Mouse (Mus musculus) lung, adult 18-20 months (tissue): ENCODE measurements around the gene Nkapl.
"Not testable (repeated sequence)": the region's sequence is repeated elsewhere in the genome, so short reads cannot be mapped to it uniquely, and the experiment has no call there.

Experiments
- DNase-seq, 2 experiments: peaks; one replicate each; pipeline ENCODE4 v3.0.0; 2022; ENCODE audit warnings: mixed read lengths in 2 of 2

Nkapl gene

GRCm38 (mm10) chr13:21468061-21469019 lies at the start of gene Nkapl:
TSS of gene Nkapl (minus strand) at chr13:21468509.
- peak; percentile 87 to 90 for DNase-seq

DNA sequence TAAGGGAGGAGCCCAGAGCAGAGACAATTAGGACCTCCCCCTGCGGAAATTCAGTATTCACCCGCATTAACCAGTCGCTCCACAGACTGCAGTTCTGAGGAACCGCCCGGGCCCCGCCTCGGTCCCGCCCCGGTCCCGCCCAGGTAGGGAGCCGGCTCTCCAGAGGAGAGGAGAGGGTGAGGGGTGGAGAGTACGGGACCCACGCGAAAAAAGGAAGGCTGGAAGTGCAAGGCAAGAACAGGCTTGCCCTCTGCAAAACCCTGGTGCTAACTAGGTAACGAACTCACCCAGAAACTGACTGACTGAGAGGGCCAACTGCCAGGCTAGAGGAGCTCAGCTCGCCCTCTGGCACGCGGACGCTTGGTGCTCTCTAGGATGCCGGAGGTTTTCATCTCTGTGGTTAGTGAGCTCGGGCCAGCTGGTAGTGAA lies 37.9 kb upstream of the Nkapl start:
- DNase-seq, result peak; percentile 79 to 83

- no peak for DNase-seq
These were observed 34.0 kb upstream of the Nkapl start for GRCm38 (mm10) chr13:21502296-21502695.

DNA sequence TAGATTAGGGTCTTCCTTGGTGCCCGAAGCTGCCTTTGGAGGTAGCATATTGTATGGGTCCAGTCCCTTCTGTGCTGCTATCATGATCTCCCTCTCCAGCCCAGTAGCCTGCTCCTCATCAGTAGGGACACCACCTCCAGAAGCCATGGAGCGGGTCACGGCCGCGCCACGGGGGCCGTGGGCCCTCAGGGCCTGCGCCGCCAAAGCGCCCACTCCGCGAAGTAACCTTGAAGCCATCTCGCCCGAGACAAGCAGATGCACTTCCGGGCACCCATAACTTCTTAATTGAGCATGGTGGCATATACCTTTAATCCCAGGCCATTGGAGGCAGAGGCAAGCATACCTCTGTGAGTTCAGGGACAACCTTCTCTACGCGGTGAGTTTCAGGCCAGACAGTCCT lies 32.9 kb upstream of the Nkapl start, which contains the start of gene Gm11273:
Gene Gm11273 (minus strand): TSS at position 237 of the 400 bp plus-strand sequence.
- not testable (repeated sequence) for DNase-seq

DNA sequence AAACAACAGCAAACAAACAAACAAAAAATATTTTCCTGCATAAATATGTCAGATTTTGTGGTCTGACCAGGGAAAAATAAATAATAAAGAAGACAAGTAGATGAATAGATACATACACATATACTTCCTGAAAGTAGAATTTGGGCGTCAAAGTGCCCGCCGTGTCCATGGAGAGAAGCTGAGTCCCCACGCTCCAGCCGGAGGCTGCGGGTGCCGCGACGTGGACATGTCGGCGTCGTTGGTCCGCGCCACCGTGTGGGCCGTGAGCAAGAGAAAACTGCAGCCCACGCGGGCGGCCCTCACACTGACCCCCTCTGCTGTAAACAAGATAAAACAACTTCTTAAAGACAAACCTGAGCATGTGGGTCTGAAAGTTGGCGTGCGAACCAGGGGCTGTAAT lies 26.8 kb upstream of the Nkapl start, which contains the start of gene AK157302:
Gene AK157302 (plus strand): TSS at position 144 of the 400 bp plus-strand sequence.
- DNase-seq, result peak in 1 of 2 experiments; percentile 12

- no peak for DNase-seq
These were observed 24.5 kb upstream of the Nkapl start for GRCm38 (mm10) chr13:21492847-21493246.

GRCm38 (mm10) chr13:21486881-21487280 lies 18.6 kb upstream of the Nkapl start:
- DNase-seq, result no peak

- peak; percentile 54 to 55 for DNase-seq
These were observed 10.7 kb upstream of the Nkapl start, which contains the start of the genes Zkscan4 and Gm10065 for GRCm38 (mm10) chr13:21478759-21479670. TSS of gene Zkscan4 (plus strand) at chr13:21478907. TSS of gene Gm10065 (minus strand) at chr13:21479441.

- no peak for DNase-seq
These were observed 4.1 kb upstream of the Nkapl start for GRCm38 (mm10) chr13:21472427-21472826.

DNA sequence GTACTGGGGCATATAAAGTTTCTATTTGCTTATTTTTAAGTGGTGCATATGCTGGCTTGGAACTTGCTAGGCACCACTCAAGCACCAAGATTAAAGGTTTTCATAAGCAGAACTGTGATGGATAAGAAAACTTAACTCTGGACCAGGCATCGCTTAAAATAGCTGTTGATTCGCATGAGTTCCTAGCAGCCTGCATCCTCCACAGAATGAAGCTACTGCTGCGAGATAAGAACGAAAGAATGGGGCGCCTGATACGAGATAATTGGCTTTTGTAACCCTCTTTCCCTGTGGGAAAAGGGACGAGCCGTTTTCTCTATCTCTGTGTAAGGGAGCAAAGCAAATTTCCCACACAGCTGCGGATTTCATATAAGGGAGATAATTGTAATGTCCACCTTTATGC lies 788 bp upstream of the Nkapl start:
- no peak for DNase-seq

DNA sequence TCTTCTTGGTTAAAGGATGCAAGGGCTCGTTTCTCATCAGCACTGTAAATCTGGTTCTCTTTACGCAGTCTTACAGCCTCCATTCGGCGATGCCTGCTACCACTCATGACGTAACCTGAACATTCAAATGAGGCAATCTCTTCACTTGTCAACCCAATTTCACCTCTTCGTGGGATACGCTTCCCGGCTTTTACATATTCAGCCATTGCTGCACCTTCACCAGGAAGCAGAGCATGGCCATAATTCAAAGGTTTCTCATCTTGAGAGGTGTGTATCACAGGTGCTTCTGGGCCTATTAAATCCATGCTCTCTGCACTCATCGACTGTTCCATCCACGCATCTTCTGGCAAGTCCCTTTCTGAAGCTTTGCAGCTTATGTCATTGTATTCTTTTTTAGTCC lies 973 bp downstream of the Nkapl start:
- DNase-seq, result no peak

DNA sequence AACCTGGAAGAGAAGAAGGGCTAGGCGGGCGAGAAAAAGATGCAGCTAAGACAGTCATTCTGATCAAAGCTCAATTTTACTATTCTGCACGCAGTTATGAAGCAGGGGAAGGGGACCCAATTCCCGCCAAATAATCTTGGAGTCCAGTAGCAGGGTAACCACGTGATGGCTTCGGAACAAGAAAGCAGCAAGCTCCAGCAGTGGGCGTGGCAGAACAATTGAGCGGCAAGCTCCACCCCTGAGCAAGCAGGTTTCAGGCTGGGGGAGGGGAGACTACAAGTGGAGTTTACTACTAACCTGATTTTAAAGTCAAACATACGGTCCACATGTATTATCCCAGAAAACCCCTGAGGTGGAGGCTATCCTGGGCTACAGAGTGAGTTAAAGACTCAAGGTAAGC lies 5.8 kb downstream of the Nkapl start:
- not testable (repeated sequence) for DNase-seq

DNA sequence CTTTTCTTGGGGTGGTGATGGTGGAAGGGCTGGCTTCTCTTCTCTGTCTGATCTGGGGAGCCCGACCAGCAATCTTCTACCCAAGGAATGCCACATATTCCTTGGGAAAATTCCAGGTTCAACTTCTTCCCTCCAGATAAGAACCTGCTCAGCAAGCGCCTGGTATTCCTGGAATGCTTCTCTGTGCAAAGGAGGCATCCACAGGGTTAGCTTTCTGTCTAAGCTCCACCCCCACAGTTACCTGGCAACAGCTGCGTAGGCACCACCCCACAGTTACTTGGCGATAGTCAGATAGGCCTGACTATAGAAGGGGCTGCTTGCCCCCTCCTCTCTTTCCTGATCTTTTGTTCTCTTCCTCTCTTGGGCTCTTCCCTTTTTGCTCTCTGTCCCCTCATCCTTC lies 12.0 kb downstream of the Nkapl start:
- peak; percentile 61 to 63 for DNase-seq

DNA sequence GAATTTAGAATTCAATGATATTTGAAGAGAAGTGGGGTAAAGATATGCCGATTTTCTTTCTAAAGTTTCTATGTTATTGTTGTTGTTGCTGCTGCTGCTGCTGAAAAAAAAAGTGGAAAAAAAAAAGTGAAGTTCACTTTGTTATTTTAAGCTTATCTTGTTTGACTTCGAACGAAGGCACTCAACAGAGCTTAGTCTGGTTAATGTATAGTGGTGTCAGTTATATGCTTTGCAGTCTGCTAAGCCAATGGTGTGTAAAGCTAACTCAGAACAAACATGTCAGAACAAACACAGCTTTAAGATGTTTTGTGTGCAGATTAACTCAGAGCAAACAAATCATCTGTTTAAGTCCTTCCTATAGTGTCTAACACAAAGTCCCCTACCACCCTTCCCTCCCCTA lies 14.2 kb downstream of the Nkapl start:
- no peak for DNase-seq

- peak; percentile 81 to 87 for DNase-seq
These were observed 14.9 kb downstream of the Nkapl start, which contains the start of gene Zscan26 for GRCm38 (mm10) chr13:21453449-21453848. TSS of gene Zscan26 (minus strand) at chr13:21453730.

DNA sequence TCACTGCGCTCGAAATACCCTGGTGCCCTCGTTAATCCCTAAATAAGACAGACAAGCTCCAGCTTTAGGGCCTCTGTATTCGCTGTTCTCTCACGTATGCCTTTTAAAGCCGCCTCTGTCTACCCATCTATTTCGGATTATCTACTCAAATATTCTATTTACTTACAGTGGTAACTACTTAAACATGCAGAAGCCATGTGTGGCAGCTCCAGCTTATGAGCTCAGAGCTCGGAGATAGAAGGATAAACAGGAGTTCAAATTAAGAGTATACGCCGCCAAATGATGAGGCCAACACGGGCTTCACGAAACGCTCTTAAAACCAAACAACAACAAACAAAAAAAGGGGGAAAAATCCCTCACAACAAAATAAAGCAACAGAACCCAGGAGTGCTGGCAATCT lies 15.3 kb downstream of the Nkapl start:
- no peak for DNase-seq

GRCm38 (mm10) chr13:21447856-21448614 lies 20.3 kb downstream of the Nkapl start:
- peak; percentile 37 to 38 for DNase-seq

DNA sequence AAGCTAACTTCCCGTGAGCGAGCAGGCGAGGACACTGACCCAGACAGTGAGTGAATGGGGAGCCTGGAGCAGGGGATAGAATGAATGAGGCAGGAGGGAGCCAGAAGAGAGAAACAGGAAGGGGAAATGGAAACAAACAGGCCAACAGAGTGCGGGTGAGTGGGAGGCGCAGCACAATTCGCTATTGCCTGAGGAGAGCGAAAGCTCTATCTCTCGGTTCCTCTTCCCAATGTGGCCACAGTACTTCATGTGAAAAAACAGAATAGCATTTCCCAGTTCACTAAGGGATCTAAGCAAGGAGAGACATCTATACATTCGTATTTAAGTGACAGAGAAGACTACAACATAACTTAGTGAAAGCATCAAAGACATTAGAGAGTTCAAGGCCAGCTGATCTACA lies 21.5 kb downstream of the Nkapl start:
- no peak for DNase-seq

DNA sequence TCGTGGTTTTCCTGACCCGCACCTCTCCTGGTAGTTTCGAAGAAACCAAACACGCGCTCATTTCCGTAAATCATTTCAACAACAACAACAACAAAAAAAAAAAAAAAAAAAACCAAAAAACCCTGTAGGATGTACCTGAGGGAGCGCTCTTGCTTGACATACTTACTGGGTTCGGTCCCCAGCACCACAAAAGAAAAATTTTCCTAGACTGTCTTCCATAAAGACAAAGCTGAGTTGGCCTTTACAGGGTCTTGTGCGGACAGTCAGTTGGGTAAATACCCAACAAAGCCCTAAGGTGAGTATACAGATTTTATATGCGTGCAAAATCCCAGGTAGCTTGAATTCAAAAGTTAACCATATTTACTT lies 27.1 kb downstream of the Nkapl start:
- no peak for DNase-seq

GRCm38 (mm10) chr13:21440503-21441206 lies 27.7 kb downstream of the Nkapl start, which contains the start of gene Pgbd1:
TSS of gene Pgbd1 (minus strand) at chr13:21441058.
- DNase-seq, result peak; percentile 60 to 69

DNA sequence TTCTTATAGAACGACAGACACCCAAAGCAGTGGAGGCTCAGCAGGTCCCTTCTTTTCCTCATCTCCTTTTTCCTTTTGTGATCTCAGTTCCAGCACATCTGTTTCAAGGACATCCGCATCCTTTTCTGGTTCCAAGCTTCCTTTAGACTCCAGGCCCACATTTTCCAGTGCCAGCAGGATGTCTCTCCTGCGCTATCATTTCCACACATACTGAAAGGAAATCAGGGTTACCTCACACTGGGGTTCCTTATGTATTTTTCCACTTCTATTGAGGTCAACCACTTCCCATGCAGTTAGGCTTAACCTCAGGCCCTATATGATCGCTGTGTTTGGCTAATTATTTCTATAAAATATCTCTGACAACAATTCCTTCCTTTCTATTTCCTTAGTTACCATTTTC lies 32.8 kb downstream of the Nkapl start:
- DNase-seq, result no peak
